Mouse (Mus musculus): Measurements from ENCODE around the gene Angptl6.
"Not testable (repeated sequence)": the region's sequence is repeated elsewhere in the genome, so short reads cannot be mapped to it uniquely, and the experiment has no call there.

Gene Angptl6

DNA sequence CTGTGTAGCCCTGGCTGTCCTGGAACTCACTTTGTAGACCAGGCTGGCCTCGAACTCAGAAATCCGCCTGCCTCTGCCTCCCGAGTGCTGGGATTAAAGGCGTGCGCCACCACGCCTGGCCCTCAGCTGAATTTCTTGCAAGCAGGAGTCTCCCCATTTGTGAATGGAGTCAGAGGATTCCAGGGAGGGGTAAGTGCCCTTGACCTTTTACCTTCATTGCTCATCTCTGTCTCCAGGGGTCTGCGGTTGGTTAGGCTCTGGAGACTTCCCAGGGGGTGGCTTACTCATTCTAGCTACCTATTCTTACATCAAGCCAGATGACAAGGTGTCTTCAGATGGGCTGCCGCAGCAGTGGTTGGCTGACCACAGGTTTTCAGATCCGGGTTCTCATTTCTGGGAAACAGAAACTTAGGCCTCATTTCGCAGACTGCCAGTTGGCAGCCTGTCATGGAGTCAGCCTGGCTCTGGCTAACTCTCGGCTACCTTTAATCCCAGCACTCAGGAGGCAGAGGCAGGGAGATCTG, 44.0 kb downstream of the Angptl6 start:
- DNase-seq: not testable (repeated sequence)

DNA sequence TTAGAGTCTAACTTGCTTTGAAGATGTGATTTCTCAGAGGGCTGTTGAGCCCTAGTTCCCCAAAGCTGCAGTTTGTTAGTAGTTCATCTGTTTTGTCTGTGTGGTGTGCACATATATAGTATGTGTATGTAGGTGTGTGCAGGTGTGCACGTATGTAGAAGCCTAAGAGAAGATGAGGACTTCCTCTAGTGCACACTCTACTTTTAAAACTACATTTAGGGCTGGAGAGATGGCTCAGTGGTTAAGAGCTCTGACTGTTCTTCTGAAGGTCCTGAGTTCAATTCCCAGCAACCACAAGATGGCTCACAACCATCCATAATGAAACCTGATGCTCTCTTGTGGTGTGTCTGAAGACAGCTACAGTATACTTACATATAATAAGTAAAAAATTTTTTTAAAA, 44.6 kb downstream of the Angptl6 start:
- no peak for DNase-seq

DNA sequence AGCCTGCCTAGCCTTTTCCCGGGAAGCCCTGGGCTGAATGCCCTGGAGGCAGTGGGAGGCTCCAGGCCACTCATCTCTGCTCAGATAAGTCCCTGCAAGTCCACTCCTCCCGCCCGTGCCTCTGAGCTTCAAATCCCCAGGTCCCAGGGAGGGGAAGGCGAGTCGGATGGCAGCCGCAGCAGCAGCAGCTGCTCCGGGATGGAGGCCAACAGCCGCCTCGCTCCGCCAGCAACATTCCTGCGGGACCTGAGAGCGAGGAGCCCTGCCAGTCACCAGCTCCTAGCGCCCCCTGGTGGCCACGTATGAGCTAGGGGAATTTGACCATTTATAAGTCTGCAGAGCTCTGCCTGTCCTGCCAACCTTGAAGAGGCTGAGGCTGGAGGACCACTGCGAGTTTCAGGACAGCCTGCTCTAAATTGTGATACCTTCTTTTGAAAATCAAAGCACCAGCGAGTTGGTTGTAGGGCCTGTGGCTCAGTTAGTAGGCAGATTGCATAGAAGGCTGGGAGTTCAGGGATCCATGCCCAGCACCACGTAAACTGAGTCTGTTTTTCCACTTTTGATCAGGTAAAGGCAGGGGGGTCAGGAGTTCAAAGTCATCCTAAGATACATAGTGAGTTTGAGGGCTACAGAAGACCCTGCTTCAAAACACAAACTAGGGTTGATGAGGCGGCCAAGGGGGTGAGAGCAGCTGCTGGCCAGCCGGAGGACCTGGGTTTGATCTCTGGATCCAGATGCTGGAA, 48.5 kb downstream of the Angptl6 start:
- DNase-seq: peak; percentile 90 to 95

DNA sequence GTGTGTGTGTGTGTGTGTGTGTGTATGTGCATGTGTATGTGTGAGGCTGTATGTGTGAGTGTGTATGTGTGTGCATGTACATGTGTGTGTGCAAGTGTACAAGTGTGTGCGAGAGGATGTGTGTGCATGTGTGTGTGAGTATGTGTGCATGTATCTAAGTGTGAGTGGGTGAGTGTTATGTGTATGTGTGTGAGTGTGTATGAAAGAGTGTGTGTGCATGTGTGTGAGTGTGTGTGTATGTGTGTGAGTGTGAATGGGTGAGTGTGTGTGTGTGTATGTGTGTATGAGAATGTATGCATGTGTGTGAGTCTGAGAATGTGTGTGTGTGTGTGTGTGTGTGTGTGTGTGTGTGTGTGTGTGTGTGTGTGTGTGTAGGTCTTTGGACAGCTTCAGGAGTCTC, 51.4 kb downstream of the Angptl6 start:
- DNase-seq: no peak

DNA sequence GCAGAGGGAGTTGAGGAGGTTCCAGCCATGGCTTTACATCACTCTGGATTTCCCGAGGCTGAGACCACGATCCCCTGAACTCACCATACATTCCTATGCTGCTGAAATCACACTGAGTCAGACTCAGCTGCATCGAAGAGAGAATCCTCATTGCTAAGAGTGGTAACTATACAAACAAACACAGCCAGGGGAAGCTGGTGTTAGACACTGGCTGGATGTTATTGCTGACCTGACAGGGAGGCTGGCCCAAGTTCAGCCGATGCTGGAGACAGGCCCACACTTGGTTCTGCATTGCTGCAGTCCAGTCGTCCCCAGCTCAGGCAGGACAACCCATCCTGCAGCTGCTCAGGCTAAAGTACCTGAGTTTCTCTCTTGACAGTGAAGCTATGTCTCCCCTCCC, 53.7 kb downstream of the Angptl6 start:
- no peak for DNase-seq
